Comparison of ENCODE assay signal across 8 mouse cellular contexts in genomic region chr2:84734919-84735318, GRCm38 (mm10). TPM values are rescaled to one million over a fixed set of nuclear protein-coding genes. Genes with fewer than 3 reads are reported as not detected.
DNase-seq lines count a peak whose midpoint lies in the region; ATAC-seq and TF ChIP-seq lines count a peak whose summit lies in the region.

No protein-coding gene starts in this region.

- no peaks in the 10 kb centered on the region for H3K36me3 ChIP-seq in liver, embryonic 11.5 days (ENCODE audit: control insufficient read depth, insufficient read depth, low read length)

- no peak for TF ChIP-seq CTCF in cerebellum, adult 2 months (IDR thresholded peaks at IDR 0.05; ENCODE audit: borderline replicate concordance, insufficient read depth, low read depth, low read length)

- H3K9me3 ChIP-seq in liver, embryonic 11.5 days (ENCODE audit: control insufficient read depth, low read length), result no peaks in the 10 kb centered on the region

- no peak for ATAC-seq in liver, embryonic 11.5 days (replicated peaks; ENCODE audit: low FRiP score)
- ATAC-seq in activated CD4-positive, CD25-positive, alpha-beta regulatory T cell, adult 4 months, result no peak

- DNase-seq in cerebellum, adult 2 months, result peak in 1 of 2 experiments; percentile 46
- no peak for DNase-seq in cerebellum, adult 9-10 months
- peak; percentile 25 for DNase-seq in retina, embryonic 14.5 days (ENCODE audit: low spot score)
- no peak for DNase-seq in retina, postnatal 1 day
- no peak for DNase-seq in liver, embryonic 11.5 days (ENCODE audit: low spot score)
- DNase-seq in ovary, postnatal 36 days (ENCODE audit: low spot score), result no peak
- no peak for DNase-seq in urinary bladder, postnatal 36 days (ENCODE audit: low spot score in 2 of 2)

- peak overlapping the region; percentile 69 for H3K9ac ChIP-seq in liver, embryonic 11.5 days (ENCODE audit: low read depth, low read length)

- H3K27ac ChIP-seq in cerebellum, adult 2 months (ENCODE audit: insufficient read depth, low read length), result 0 out of 2 replicates have a peak overlapping the region, but pooled peaks have one; percentile 84
- H3K27ac ChIP-seq in liver, embryonic 11.5 days (ENCODE audit: low read depth, low read length), result peak overlapping the region; percentile 85

- H3K4me2 ChIP-seq in liver, embryonic 11.5 days, result peak overlapping the region; percentile 68

- WGBS in cerebellum, adult 2 months, result 2% methylated on average over 2 of the region's 2 CpGs
- 6% methylated on average over 2 of the region's 2 CpGs for WGBS in liver, embryonic 11.5 days

- peak overlapping the region; percentile 96 for H3K4me3 ChIP-seq in cerebellum, adult 2 months (replicated peaks; ENCODE audit: insufficient read depth, low read depth, low read length)
- peak overlapping the region; percentile 51 for H3K4me3 ChIP-seq in liver, embryonic 11.5 days (ENCODE audit: low read depth, low read length)

- no peaks in the 10 kb centered on the region for H3K27me3 ChIP-seq in cerebellum, adult 2 months (ENCODE audit: control insufficient read depth, insufficient read depth, low read length)
- H3K27me3 ChIP-seq in liver, embryonic 11.5 days (replicated peaks; ENCODE audit: control insufficient read depth, insufficient read depth, low read length), result peaks cover 21% of the 10 kb centered on the region

- peaks cover 20% of the 10 kb centered on the region; the same call in 1 of the 2 replicates for H3K4me1 ChIP-seq in cerebellum, adult 2 months (ENCODE audit: control insufficient read depth, insufficient read depth, low read length)
- H3K4me1 ChIP-seq in liver, embryonic 11.5 days (replicated peaks; ENCODE audit: control insufficient read depth, insufficient read depth, low read length), result peaks cover 62% of the 10 kb centered on the region

- no peak for TF ChIP-seq POLR2A in cerebellum, adult 2 months (IDR thresholded peaks at IDR 0.05; ENCODE audit: borderline replicate concordance, insufficient read depth, low read length)

RNA-seq across cellular contexts. Expression of gene Ypel4, which starts 1.1 kb away (rescaled TPM):
- polyA plus RNA-seq in cerebellum, adult 2 months (2012; rRNA removed), result 164 and 171 TPM in 2 replicates
- polyA plus RNA-seq in liver, embryonic 11.5 days (2014; fragmentation: Nextera tagmentation; extraction: Ambion mirVana), result 11.4 and 14.2 TPM in 2 replicates
- 1 to 10 TPM in 1 of 2 experiments, under 1 TPM in 1; 0.64 to 1.1 TPM for polyA plus RNA-seq in activated CD4-positive, CD25-positive, alpha-beta regulatory T cell, adult 4 months (2017; shearing (Covaris generic))

RNA-seq across cellular contexts. Expression of gene Clp1, which starts 7.8 kb away (rescaled TPM):
- 12.0 and 12.7 TPM in 2 replicates for polyA plus RNA-seq in cerebellum, adult 2 months (2012; rRNA removed)
- 59.3 and 63.4 TPM in 2 replicates for polyA plus RNA-seq in liver, embryonic 11.5 days (2014; fragmentation: Nextera tagmentation; extraction: Ambion mirVana)
- polyA plus RNA-seq in activated CD4-positive, CD25-positive, alpha-beta regulatory T cell, adult 4 months (2017; shearing (Covaris generic)), result 10 to 100 TPM; 47.4 to 47.7 TPM

RNA-seq across cellular contexts. Expression of gene Gm19426, which starts 8.5 kb away (rescaled TPM):
- 3.0 and 3.4 TPM in 2 replicates for polyA plus RNA-seq in cerebellum, adult 2 months (2012; rRNA removed)
- polyA plus RNA-seq in liver, embryonic 11.5 days (2014; fragmentation: Nextera tagmentation; extraction: Ambion mirVana), result 2.9 and 3.3 TPM in 2 replicates
- not detected for polyA plus RNA-seq in activated CD4-positive, CD25-positive, alpha-beta regulatory T cell, adult 4 months (2017; shearing (Covaris generic))

RNA-seq across cellular contexts. Expression of gene Zdhhc5, which starts 19.9 kb away (rescaled TPM):
- polyA plus RNA-seq in cerebellum, adult 2 months (2012; rRNA removed), result 37.4 and 38.4 TPM in 2 replicates
- polyA plus RNA-seq in liver, embryonic 11.5 days (2014; fragmentation: Nextera tagmentation; extraction: Ambion mirVana), result 26.5 and 28.8 TPM in 2 replicates
- polyA plus RNA-seq in activated CD4-positive, CD25-positive, alpha-beta regulatory T cell, adult 4 months (2017; shearing (Covaris generic)), result 10 to 100 TPM; 13.7 to 14.5 TPM

RNA-seq across cellular contexts. Expression of gene Serping1, which starts 40.3 kb away (rescaled TPM):
- polyA plus RNA-seq in cerebellum, adult 2 months (2012; rRNA removed), result 19.6 and 22.6 TPM in 2 replicates
- polyA plus RNA-seq in liver, embryonic 11.5 days (2014; fragmentation: Nextera tagmentation; extraction: Ambion mirVana), result 38.4 and 43.2 TPM in 2 replicates
- polyA plus RNA-seq in activated CD4-positive, CD25-positive, alpha-beta regulatory T cell, adult 4 months (2017; shearing (Covaris generic)), result not detected

Comparison
In these comparisons a context has a peak if more than half of its experiments do, and no peak if none do; other contexts are left out.
1. RNA of gene Ypel4, which starts 1.1 kb away (polyA plus RNA-seq): 164 to 171 TPM in cerebellum, adult 2 months; 11.4 to 14.2 TPM in liver, embryonic 11.5 days and 0.64 to 1.1 TPM in activated CD4-positive, CD25-positive, alpha-beta regulatory T cell, adult 4 months; every median in the first group is over 10 times any median in the second.